Mouse (Mus musculus) left cerebral cortex, postnatal 4 days (tissue): ENCODE results near the gene Ptpn14. TPM values are rescaled to one million over a fixed set of nuclear protein-coding genes. Genes with fewer than 3 reads are reported as not detected.

Source experiments
- DNase-seq: peaks from one replicate; pipeline ENCODE4 v3.0.0-alpha.2; 2022
- intact Hi-C: fragments of 180-260 bp; cut with DNase I; formaldehyde crosslinking; loops from one replicate; pipeline ENCODE4 v1.15.1; 2025
- total RNA-seq, 2 experiments: library from RNA; stranded (reverse); gene quantifications; 2 replicates each; pipeline ENCODE4 v1.2.3; 2021

Ptpn14 gene
- total RNA-seq, 2 experiments from 2014 or later = 6.4 to 6.5 TPM

DNA sequence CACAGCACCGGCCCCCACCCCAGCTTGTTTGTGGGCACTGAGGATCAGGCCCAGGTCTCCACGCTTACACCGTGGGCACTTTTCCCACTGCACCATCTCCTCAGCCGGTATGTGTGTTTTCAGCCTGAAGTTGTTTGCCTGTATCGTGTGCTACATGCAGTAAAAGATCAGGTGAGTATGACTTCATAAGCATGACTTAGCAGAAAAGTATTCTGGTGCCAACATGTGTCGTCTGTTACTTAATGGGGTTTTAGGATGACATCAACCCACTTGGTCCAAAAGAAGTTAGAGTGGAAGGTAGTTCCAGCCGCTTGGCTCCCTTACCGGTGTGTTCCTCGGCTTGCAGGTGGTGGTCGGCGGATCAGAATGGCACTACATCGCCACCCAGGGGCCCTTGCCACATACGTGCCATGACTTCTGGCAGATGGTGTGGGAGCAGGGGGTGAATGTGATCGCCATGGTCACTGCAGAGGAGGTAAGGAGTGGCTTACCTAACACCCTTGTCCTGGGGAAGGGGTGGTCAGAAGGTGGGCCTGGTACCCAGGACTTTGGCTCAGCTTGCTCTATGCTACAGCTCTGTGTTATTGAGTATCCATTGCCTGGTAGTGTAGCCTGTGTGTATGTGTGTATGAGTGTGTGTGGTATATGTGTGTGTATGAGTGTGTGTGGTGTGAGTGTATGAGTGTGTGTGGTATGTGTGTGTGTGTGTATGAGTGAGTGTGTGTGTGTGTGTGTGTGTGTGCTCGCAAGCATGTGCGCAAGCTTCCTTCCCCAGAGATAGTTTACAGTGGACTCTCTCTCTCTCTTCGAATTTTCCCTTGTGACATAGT, 132.3 kb downstream of the Ptpn14 start:
- intact Hi-C loops = no loop called here
- peak; percentile 23 for DNase-seq

DNA sequence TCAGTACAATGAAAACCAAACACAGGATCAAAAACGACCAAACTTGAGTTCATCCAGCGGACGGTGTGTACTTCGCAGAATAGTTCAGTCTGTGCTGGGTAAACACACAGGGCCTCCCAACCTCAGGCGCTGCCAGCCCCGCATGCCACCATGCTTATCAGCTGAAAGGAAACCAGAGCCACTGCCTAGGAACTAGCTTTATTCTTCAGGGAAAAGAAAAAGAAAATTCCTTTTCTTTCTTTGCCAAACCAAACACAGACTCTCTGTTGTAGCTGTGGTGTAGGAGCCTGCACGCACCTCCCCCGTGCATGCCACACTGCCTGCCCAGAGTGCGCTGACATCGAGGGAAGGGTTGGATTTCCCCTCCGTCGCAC, 132.9 kb downstream of the Ptpn14 start:
- intact Hi-C loops = no loop called here
- DNase-seq = no peak

DNA sequence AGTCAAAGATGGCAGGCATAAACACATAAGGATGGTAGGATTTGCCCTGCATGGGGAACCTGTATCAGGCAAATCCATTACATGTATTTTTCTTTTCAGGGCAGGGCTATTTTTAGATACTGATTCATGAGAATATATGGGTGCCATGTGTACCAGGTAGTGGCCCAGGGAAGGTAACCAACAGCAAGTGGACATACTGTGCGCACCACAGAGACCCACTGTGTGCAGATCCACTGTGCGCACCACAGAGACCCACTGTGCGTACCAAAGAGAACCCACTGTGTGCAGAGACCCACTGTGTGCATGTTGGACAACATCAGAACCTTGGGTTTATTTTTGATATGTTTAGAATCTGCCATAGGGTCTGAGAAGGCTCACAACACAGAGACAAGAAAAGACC, 135.7 kb downstream of the Ptpn14 start:
- no peak for DNase-seq
- intact Hi-C loops = no loop called here

DNA sequence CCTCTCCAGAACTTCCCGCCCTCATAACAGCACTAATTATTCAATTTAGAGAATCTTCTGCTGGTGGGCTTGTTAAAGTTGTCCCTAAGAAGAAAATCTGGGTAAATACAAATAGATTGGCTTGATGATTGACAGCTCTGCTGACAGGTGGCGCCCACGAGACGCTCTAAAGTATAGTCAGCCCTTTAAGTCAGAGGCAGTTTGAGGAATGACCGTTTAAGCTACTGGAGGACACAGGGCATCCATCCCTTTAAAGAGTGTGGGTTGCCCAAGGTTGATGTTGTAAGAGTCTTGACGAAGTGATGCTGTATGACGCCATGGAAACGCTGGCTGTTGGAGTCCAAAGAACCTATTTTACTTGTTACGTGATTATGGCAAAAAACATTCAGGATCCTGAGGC, 136.2 kb downstream of the Ptpn14 start:
- intact Hi-C loops = no loop called here

DNA sequence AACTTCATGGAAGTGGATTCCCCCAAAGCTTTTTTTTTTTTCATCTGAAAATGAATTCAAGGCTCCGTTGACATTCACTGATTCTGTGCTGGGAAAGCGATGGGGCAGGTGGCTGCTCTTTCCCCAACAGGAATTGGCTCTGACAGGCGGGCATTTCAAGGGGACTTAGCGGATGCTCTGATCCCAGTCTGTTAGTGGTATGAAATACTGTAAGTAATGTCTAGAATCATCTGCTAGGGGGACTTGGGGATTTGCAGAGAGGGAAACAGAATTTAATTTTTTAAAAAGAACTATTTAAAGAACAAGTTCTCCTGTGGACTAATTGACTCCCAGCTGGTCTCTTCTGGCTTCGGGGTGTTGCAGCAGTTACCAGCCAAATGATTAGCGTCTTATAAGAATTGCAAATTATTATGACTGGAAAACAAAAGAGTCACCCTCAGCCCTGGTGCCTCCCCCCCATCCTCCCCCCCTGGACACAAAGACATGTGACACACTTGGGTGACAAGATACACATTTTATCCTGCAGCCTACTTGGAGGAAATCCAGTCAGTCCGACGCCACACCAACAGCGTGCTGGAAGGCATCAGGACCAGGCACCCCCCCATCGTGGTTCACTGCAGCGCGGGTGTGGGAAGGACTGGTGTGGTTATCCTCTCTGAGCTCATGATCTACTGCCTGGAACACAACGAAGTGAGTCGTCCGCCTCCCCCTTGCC, 136.9 kb downstream of the Ptpn14 start:
- intact Hi-C loops = no loop called here
- DNase-seq = peak; percentile 72

More for the DNA sequence above, 136.2 kb downstream of the Ptpn14 start:
- no peak for DNase-seq

DNA sequence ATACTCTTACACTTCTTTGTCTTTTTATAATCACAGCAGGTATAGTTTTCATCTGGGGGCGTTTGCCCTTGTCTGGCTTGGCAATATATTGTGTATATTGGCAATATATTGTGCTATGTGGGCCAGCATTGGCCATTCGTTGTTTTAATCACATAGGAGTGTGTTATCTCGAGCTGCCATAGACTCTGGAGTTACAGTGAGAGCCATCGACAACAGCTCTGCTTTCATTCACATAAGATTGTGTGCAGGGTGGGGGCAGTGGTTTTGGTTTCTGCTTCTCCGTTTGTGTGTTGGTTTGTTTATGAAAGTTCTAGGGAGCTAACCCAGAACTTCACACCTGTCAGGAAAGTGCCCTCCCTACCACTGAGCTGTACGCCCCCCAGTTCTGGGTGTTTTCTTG, 138.6 kb downstream of the Ptpn14 start:
- DNase-seq = no peak
- intact Hi-C loops = no loop called here

DNA sequence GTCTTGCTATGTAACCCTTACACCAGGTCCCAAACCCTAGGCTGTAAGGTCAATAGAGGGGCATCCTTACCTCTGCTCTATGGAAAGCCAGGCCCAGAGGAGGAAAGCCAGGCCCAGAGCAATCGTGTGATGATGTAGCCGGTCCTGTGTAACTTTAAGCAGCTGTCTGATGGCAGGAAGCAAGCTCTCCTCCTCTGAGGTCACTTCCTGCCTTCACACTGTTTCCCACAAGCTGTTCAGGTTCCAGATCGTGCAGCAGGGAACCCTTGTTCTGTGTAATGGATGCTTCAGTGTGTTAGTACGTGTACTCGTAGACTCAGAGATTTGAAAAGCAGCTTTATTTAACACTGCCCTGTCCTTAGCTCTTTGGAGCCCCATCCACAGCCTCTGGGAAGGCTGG, 139.0 kb downstream of the Ptpn14 start:
- DNase-seq = no peak
- intact Hi-C loops = no loop called here

DNA sequence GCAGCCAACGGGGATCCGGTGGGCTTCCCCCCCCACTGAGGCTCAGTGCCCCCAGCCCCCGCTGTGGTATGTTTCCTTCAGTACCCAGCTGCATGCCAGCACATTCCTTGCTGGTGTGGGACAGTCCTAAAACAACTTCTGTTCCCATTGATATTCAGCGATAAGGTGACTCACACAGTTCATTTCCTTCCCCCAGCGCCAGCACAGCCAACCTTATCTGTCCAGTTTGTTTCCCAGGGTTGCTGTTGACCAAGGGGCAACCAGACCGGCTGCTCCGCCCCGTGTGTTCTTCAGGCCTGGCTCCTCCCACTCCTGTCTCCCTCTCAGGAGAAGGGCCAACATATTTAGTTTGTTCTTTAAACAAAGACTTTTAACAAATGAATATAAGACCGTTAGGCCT, 139.4 kb downstream of the Ptpn14 start:
- DNase-seq = no peak
- intact Hi-C loops = no loop called here

DNA sequence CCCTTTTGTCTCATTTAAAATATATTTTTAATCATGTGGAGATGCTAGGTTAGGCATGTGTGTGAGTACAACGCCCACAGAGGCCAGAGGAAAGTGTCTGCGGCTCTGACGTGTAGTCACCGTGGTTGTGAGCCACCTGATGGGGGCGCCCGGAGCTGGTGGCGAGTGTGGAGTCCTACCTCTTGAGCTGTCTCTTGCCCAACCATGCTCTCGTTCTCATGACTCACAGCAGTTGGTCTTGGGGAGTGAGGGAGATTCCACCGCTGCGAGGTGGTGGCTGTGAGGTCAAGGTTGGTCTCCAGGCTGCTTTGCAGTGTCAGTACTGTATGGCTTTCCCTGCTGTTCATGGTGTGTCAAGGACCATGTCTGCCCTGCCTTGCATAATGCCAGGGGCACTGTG, 140.0 kb downstream of the Ptpn14 start:
- intact Hi-C loops = no loop called here
- DNase-seq = no peak

DNA sequence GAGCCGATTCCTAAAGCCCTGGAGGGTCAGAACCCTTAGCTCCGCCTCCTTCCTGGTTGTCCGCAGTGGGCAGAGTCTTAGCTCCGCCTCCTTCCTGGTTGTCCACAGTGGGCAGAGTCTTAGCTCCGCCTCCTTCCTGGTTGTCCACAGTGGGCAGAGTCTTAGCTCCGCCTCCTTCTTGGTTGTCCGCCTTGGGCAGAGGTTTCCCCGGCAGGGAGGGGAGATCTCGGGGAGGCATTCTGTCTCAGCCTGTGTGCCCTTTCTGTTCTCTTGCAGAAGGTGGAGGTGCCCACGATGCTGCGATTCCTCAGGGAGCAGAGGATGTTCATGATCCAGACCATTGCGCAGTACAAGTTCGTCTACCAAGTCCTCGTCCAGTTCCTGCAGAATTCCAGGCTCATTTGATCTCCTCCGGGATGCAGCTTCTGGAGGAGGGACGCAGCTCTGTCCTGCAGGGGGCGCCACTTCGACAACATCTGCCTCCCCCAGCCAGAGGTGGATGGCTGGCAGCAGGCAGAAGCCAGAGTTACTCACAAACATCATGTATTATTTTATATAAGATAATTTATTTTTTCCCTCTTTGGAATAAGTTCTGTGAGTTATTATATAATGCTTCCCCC, 141.7 kb downstream of the Ptpn14 start:
- no peak for DNase-seq
- intact Hi-C loops = no loop called here

DNA sequence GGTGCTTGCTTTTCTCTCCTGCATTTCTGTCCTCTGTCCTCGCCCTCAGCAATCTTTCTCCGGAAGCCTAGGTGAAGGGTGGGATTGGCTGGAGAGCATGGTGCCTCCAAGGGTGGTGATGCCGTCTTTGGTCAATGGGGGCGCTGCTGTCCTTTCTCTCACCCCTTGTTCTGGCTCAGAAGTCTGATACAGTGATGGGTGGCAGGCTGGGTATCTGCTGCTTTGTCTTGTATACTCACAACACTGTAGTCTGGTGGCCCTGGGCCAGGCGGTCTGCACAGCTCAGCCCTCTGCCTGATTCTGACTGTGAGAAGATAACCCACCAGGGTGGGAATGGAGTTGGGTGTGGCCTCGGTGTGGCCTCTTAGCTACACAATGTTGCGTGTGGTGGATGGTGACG, 142.5 kb downstream of the Ptpn14 start:
- intact Hi-C loops = no loop called here
- no peak for DNase-seq

DNA sequence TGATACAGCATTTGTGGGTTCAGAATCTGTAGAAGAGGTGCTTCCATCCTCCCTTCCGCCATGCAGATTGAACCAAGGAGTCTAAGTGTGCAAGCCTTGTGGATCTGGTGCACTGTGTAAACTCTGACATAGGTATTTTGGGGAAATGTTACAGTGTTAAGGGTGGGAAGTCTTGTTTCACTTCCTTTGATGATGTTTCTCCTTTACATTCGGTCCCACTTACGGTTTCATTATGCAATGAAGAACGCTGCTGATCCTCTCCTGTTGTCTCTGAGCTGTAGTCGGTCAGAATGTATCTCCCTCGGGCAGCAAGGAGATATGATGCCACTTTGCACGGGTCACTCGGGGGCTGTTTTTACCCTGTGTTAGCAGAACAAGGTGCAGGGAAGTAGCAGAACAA, 143.6 kb downstream of the Ptpn14 start:
- no peak for DNase-seq
- intact Hi-C loops = no loop called here

DNA sequence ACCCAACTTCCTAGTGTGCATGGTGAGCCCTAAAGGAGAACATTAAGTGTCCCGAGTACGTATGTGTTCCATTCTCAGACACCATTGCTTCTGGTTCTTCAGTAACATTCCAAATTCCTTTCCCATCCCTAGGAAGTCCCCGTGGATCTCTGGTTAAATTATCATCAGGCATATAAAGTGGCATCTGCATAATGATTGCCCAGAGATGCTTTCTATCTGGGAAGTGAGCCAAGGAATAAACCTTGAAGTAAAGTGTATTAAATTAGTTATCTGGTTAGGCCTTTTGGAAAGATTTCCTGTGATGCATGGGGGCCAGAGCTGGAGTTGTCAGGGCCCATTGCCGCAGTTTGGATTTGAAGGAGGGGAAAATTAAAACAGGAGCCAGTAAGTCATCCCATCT, 144.0 kb downstream of the Ptpn14 start:
- DNase-seq = no peak
- intact Hi-C loops = no loop called here

DNA sequence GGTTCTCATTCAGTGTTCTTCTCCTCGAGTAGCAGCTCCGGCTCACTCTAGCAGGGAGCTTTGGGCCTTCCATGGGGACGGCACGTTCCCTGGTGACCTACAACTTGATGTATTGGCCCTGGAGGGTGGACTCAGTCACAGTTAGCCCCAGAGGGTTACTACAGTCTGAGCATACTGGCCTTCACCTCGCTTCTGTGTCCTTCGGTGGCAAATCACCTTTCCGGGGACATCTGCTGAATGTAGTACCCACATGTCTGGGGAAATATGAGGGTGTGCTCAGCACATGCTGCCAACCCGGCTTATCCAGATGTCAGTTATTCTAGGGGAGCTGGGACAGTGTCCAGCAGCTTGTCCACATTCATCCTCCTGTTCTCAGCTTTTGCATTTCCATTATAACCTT, 145.5 kb downstream of the Ptpn14 start:
- no peak for DNase-seq
- intact Hi-C loops = no loop called here

DNA sequence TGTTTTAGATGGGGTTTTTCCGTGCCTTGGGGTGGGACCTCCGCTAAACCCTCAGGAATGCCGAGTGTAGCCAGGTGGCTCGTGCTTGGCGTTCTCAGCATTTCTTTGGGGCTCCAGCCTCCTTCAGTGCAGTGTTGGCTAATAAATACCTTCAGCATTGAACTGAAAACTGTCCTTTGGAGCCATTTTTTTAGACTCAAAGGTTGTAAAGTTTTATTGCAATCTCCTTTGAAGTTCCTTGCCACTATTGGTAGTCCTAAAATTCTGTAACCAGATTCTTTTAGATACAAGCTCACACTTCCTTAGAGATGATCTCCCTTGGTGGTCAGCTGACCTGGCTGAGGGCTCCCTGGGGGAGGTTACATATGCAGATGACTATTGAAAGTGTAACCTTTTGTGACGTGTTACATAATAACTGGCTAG, 147.4 kb downstream of the Ptpn14 start:
- intact Hi-C loops = no loop called here
- DNase-seq = no peak

DNA sequence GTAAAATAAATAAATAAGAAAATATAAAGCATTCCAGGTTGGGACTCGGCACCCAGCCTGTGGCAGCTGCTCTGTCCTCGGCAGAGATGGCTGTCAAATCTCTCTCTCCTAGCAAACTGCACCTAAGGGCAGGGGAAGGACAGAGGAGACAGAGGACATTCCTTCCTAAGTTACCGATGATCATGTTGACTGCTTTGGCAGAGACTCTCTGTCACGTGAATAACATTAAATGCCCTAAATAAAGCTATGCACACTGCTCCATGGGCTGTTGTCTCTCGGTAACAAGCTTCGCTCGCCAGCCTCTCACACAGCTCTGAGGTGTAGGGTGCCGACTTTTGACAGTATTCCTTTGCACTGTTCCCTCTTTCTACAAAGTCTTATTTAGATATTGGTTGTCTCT, 148.1 kb downstream of the Ptpn14 start:
- intact Hi-C loops = no loop called here
- no peak for DNase-seq

DNA sequence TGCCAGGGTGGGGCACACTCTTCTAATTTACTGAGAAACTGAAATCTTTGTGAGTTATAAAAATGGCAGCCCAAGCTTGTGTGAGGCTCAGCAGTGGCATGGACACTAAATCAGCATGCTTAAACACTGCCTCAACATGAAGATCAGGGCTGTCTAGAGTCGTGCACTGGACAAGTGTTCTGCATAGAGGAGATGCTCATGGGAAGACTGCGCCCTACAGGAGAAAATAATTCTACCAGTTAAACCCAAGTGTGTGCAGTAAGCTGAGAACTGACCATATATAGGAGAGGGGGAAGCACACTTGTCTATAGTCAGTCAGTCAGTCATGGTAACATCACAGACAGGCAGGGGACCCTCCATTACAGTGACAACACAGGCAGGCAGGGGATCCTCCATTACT, 151.1 kb downstream of the Ptpn14 start:
- DNase-seq = no peak
- intact Hi-C loops = no loop called here

DNA sequence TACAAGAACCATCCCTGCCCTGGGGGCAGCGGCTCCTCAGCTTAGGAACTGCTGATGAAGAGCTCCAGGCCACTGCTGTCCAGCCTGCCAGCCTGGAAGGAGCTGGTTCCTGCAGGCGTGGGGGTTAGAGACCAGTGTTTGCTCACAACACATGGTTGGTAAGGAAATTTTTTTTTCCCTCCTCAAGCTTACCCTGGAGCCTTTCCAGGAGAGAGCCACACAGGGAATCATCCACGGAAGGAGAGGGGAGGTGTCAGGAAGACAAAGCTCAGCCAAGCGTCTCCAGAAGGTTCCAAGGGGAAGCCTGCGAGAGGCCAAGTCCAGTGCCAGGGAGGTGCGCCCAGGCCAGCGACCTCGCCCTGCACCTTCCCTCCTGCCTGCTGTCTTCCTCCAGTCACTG, 151.9 kb downstream of the Ptpn14 start:
- DNase-seq = peak; percentile 15
- intact Hi-C loops = loop anchor here (5.0 to 10.0 kb wide), 2 partner anchors 178 to 915 kb away; no protein-coding TSS in a partner anchor

DNA sequence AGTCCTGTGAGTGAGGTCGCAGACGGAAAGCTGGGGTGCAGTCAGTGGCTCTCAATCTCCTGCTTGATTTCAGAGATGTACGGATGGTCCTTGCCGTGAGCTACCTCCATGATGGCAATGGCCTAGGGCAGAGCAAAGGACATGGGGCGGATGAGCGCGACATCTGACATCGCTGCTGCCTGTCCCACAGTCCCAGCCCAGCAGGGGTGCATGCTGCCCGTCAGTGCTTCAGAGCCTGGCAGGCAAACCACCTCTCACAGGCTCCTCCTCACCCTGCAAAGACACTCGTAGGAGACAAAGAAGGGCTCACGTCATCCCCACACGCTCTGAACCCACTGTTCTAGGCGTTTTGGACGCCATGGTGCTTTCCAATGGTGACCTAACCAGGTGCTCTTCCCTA, 152.7 kb downstream of the Ptpn14 start:
- intact Hi-C loops = loop anchor here (5.0 to 10.0 kb wide), 2 partner anchors 178 to 914 kb away; no protein-coding TSS in a partner anchor
- peak; percentile 48 for DNase-seq

DNA sequence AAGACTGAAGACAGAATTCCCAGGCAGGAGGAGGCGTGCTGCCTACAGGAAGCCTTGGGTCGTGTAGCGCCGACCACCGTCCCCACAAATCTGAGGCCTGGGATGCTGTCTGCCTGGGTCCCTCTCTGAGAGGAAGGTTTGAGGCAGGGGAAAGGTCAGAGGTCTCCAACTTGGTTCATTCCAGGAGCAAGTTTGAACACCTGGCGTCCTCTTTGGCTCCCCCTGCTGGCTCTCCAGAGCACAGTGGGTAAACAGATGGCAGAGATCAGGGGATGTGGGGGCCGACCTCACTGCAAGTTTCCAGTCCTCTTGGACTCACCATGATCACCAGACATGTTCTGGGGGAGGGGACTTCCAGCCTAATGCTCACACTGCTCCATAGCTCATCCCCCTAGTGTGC, 154.8 kb downstream of the Ptpn14 start:
- DNase-seq = peak; percentile 70
- intact Hi-C loops = loop anchor here (5.0 to 10.0 kb wide), 2 partner anchors 181 to 912 kb away; no protein-coding TSS in a partner anchor

DNA sequence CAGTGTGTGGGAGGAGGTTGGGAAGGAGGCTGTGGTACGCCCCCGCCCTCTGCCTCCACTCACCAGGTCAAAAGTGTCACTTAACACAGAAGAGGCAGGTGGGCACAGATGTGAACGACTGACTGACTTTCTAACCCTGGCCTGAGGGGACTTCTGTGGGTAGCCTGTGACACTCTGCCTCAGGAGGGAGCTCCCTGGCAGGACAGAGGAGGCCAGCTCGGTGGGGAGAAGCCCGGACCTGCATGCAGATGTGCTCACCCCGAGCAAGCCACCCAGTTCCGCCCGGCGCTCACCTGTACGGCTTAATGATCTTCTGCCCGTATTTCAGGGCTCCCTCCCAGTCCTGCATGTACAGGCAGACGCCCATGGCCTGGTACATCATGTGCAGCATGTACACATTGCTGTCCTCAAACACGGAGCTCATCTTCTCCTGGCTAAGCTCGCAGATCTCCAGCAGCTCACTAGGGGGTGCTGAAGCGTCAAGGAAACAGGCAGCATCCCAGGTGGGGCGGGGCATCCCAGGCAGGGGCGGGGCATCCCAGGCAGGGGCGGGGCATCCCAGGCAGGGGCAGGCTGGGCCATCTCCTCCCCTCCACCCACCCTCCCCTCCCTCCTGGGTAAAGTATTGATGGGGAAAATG, 155.6 kb downstream of the Ptpn14 start:
- peak; percentile 75 for DNase-seq
- intact Hi-C loops = loop anchor here (5.0 to 10.0 kb wide), 2 partner anchors 181 to 911 kb away; no protein-coding TSS in a partner anchor
